Mouse (Mus musculus): ENCODE results near the gene Faim2.

The Faim2 gene

GRCm38 (mm10) chr15:99509840-99510239 lies 18.1 kb downstream of the Faim2 start:
- DNase-seq (ENCODE audit: low read depth, low spot score): no peak

DNA sequence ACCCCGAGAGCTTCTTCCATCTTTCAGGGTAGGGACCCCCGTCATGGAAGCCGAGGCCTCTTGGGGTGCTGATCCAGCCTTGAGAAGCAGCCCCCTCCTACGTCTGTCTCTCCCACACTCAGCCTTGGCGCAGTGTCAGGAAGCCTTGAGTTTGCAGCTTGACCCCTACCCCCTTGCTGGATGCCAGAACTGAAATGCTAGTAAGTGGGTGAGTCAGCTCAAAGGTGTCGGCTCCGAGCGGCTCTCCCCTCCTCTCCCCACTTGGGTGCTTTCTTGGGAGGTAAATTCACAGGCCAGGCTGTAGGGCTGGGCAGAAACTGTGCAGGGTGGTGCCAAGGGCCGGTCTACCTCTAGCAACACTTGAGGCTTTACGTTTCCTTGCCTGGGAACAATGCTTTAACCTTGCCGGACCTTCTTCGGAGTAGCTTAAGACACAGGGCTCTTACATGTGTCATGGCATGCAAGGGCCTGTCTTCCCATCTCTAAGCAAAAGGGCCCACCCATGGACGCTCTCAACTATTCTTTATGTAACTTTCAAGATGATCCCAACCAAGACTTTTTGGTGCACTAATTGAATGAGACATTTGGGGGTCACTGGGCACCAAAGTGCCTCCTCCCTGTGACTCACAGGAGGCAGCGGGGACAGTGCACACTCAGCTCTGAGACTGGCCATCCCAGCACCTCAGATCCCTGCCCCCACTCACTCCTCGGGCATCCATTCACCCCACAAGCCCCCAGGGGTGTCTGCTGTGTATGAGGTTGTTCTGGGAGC lies 22.5 kb downstream of the Faim2 start:
- DNase-seq (ENCODE audit: low read depth, low spot score): no peak

GRCm38 (mm10) chr15:99503256-99503655 lies 24.7 kb downstream of the Faim2 start:
- no peak for DNase-seq (ENCODE audit: low read depth, low spot score)

DNA sequence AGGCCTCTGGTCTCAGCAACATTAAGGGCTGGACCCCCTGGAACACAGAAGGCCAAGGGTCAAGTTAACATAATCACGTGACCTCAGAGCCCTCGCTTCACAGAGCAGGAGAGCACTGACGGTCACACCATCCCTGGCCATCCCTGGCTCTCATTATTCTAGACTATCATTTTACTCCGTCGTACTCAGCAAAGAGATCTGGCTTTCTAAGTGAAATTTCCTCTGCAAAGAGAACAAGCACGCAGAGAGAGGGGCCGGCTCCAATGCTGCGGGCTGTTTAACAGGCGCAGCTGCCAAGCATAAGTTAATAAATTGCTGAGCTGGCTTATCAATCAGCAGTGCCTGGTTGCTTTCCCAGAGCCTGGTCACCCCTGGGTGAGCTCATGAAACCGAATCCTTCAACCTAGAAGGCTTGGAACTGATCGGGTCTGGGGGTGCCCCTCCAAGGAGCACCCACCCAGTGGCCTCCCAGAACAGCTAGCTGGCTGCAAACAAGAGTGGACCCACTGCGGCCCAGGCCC lies 25.6 kb downstream of the Faim2 start:
- no peak for DNase-seq (ENCODE audit: low read depth, low spot score)

GRCm38 (mm10) chr15:99501292-99502260 lies 26.4 kb downstream of the Faim2 start:
- no peak for DNase-seq (ENCODE audit: low read depth, low spot score)

- DNase-seq (ENCODE audit: low read depth, low spot score): no peak
These were observed 27.6 kb downstream of the Faim2 start for GRCm38 (mm10) chr15:99500320-99500719.

GRCm38 (mm10) chr15:99499726-99500125 lies 28.2 kb downstream of the Faim2 start:
- DNase-seq (ENCODE audit: low read depth, low spot score): no peak

DNA sequence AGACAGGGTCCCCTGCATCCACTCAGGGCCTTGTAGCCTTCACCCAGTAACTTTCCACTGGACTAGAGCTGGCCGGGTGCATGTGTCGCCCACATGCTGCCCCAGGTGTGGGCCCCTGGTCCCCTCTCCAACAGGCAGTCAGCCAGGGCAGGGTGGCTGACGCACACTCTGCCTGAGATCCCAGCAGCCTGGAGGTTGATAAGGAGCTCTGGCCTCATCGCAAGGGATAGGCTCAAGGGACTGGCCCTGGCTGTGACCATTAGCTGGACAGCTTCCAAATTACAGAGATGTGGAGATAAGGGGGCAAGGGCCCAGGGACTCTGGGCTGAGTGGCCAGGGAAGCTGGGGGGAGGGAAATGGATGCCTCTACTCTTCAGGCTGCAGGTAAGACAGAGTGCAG lies 29.2 kb downstream of the Faim2 start:
- no peak for DNase-seq (ENCODE audit: low read depth, low spot score)

DNA sequence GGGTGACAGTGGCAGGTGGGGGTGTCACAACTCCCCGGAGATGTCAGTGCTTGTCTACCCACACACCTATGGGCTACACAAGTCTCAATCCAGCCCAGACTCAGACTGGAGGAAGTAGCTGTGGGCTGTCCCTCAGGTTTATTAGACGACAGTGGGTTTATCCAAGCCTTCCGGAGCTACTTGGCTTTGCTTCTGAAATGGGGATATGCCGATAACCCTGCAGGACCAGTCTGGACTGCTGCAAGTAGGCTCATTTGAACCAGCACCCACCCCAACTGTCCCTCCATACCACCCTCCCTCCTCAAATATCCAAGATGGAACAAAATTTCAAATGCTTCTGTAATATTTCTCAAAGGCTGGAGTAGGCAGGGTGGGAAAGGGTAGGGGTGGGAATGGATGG lies 29.6 kb downstream of the Faim2 start:
- DNase-seq (ENCODE audit: low read depth, low spot score): no peak

GRCm38 (mm10) chr15:99497527-99498242 lies 30.3 kb downstream of the Faim2 start:
- no peak for DNase-seq (ENCODE audit: low read depth, low spot score)

DNA sequence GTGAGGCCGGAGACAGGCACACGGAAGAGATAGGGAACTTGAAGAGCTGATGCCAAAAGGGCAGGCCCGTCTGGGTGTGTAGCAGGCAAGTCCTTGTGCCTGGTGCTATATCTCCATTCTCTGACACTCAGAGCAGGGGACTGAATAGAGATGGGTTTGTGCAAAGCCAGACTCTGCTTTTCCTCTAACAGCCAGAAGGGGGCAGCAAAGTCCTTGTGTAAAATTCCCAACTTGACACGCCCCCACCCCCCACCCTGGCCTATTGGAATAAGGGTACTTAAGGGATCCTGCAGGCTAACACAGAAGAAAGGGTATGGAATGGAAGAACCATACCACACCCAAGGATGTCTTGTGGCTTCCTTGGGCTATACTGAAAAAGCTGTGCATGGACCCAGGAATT lies 30.9 kb downstream of the Faim2 start:
- DNase-seq (ENCODE audit: low read depth, low spot score): no peak

DNA sequence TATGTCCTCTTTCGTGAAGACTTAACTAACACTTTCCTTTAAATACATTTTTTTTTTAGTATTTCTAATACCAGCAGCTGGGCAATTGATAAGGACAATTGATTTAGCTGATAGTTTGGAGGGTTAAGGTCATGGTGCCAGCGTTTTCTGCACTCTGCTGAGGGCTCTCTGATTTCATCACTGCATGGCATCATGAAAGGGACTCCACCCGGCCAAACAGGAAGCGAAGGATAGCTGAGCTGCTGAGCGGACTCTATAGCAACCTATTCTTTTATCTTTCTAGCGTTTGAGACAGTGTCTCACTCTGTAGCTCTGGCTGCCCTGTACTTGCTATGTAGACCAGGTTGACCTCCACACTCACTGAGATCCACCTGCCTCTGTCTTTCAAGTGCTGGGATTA lies 43.2 kb downstream of the Faim2 start:
- DNase-seq (ENCODE audit: low read depth, low spot score): no peak

- DNase-seq (ENCODE audit: low read depth, low spot score): no peak
These were observed 52.2 kb downstream of the Faim2 start for GRCm38 (mm10) chr15:99475814-99476213.

GRCm38 (mm10) chr15:99474576-99474926 lies 53.4 kb downstream of the Faim2 start, which contains the start of gene Bcdin3d:
Gene Bcdin3d, minus strand, starts transcription at chr15:99474730.
- DNase-seq (ENCODE audit: low read depth, low spot score): no peak

GRCm38 (mm10) chr15:99473801-99474575 lies 54.0 kb downstream of the Faim2 start:
- DNase-seq (ENCODE audit: low read depth, low spot score): no peak

DNA sequence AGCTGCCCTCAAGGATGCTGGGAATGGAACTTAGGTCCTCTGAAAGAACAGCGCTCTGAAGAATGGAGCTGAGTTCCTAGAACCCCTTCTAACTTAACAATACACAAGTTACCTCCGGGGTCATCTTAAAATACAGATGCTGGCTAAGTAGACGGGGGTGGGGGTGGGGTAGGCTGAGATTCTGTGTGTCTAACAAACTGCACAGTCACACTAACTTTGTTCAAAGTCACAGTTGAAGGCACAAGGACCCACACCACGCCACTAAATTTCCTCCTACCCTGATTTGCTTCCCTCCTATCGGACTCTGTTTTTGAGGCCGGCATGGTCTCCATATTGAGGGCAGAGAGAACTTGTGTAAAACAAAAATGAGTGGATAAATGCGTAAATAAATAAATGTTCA lies 55.0 kb downstream of the Faim2 start:
- DNase-seq (ENCODE audit: low read depth, low spot score): no peak

GRCm38 (mm10) chr15:99471677-99472063 lies 56.3 kb downstream of the Faim2 start:
- no peak for DNase-seq (ENCODE audit: low read depth, low spot score)

- no peak for DNase-seq (ENCODE audit: low read depth, low spot score)
These were observed 56.8 kb downstream of the Faim2 start for GRCm38 (mm10) chr15:99470971-99471676.

DNA sequence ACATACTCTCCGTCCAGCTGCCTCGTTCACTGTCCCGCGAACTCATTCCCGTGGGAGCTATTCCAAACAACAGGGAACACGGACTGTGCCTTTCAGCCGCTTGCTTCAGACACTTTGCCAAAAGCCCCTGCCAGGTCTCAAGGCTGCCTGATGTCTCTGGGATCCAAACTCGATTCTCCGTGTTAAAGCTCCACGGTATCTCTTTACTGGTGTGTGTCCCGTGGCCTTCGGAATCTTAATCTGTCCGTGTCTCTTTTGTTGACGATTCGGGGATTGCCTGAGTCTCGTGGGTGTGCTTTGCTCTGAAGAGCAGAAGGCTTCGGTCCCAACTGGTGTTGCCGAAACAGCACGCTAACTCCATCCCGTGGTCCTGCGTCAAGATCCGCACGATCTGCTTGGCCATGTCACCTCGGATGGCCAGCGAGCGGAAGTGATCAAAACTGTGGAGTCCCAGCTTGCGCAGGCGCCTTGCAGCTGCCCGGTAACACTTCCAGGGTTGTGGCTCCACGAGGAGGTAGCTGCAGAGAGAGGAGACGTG lies 57.7 kb downstream of the Faim2 start:
- DNase-seq (ENCODE audit: low read depth, low spot score): no peak

DNA sequence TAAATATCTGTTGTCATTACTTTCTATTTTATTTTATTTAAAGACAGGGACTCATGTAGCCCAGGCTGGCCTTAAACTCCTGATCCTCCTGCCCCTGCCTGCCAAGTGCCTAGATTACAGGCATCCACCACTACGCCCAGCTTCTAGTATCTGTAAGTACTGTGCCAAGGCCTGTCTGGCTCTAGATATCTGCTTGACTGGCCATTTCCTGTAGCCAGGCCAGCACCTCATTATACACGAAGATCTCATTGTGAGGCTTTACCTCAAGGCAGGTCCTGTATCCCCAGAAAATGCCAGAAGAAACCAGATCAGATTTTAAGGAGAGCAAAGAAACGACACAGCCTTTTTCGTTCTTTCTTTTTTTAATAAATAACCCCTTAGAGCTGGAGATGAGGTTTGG lies 58.2 kb downstream of the Faim2 start:
- DNase-seq (ENCODE audit: low read depth, low spot score): no peak
